Mouse (Mus musculus) kidney, adult 2 months (tissue): ENCODE results near the gene Padi6.

Source experiments
- CTCF ChIP-seq: fragments of 200-500 bp; conservative IDR thresholded peaks from 2 replicates; pipeline ENCODE4 v1.5.1; 2011; ENCODE audit warnings: low read depth, mild to moderate bottlenecking, control low read depth, low read length, moderate library complexity, mixed read lengths; ENCODE audit not compliant: insufficient read depth, insufficient read length
- POLR2A ChIP-seq: fragments of 200-500 bp; IDR thresholded peaks from one replicate; pipeline ENCODE4 v1.6.1; 2011; ENCODE audit warnings: low read depth, low read length, control low read depth

GRCm38 (mm10) chr4:140744654-140745053 lies 2.2 kb upstream of the Padi6 start:
- peak; percentile 76 for TF ChIP-seq CTCF
- no peak for TF ChIP-seq POLR2A
